Mouse (Mus musculus) urinary bladder, postnatal 14 days (tissue): ENCODE measurements around the gene Rpp25l.

Experiments
- DNase-seq: peaks from one replicate; pipeline ENCODE4 v3.0.0; 2021; ENCODE audit warnings: low spot score

The Rpp25l gene

DNA sequence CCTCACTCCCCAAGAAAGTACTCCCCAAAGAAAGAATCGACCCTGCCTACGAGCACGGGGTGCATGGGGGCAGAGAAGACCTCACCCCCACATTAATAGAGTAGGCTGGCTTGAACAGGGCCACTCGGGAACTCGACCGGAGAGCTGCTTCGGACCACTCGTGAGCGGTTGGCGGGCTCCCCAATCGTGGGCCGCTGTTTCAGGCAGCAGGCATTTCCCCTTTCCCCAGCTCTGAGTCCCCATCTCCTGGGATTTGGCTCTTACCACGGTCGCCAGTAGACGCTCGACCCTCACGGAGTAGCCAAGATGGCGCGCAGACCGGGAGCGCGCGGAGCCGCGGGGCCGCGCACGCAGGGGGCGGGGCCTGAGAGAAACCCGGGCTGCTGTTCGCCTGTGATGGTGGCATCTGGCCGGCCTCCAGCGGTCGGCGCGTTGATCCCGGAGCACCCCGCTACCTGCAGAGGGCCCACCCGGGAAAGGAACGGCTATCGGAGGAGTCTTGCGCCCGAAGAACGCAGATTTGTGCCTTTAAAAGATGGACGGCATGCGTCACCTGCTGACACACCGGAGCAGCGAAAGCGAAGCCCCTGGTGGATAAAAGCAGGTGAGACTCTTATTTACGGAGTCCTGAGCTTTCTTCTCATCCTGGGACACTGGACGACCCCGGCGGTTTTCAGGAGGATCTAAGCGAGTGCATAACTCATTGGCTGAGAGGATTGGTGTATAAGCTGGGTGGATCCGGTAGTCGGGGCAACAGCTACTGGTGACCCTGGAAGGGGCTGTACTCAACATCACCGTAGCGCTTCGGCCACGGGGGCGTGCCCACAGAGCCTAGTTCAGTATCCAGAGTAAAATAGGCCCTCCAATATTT, at the start of gene Rpp25l:
Gene Rpp25l (minus strand): TSS at position 338 of the 871 bp plus-strand sequence.
- DNase-seq, result peak; percentile 80

DNA sequence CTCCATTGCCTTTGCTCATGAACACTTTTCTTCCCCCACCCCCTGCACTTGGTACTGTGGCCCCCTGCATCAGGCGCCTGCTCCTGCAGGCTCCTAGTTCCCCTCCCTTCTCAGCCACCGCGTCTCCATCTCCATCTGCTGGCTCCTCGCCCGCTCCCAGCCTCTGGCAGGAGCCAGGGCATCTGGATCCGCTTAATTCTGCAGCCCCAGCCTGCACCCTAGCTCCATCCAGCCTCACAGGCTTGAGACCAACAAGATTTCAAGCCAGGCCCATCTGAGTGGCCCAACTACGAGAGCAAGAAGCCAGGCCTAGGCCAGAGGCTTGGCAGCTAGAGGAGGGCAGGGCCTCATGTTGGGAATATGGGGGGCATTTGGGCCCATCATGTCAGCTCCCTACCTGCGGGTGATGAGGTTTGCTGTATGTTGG, 49.4 kb upstream of the Rpp25l start:
- peak; percentile 61 for DNase-seq

GRCm38 (mm10) chr4:41762099-41762687, 48.9 kb upstream of the Rpp25l start:
- DNase-seq, result no peak

- DNase-seq, result no peak
Measured at GRCm38 (mm10) chr4:41761680-41762079, 48.3 kb upstream of the Rpp25l start.

DNA sequence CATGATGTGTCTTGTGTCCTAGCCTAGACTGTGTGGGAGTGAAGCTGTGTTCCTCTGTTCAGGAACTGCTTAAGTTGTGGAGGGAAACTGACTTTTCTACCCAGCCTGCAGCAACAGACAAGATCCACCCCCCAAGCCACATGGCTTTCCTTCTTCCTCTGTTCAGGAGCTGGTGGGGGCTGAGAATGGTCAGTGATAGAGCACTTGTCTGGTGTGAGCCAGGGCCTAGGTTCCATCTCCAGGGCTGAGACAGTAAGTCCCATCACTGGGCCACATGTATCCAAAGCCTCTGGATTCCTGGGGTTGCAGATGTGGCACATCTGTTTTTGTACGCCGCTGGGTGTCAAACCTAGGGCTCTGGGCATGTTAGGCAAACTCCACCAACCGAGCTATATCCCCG, 47.6 kb upstream of the Rpp25l start:
- DNase-seq, result no peak

- peak; percentile 92 for DNase-seq
Measured at GRCm38 (mm10) chr4:41760288-41760721, 47.0 kb upstream of the Rpp25l start.

GRCm38 (mm10) chr4:41759656-41760287, 46.4 kb upstream of the Rpp25l start:
- no peak for DNase-seq

DNA sequence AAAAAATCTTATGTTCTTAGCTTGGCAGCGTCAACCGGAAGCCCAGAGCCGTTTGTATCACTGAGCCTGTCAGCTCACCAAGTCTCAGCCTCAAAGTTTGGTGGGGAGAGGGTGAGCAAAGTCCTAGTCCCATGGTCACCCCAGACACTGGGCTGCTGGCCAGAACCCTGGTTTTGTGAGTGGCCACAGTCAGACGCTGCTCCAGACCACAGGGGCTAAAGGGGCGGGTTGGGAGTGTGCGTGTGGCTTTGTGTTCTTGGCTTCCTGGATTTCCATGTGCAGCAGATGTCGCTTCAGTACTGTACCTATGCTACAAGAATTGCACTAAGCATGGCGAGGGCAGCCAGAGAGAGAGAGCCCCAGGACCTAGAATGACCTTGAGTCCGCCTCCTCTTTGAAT, 45.9 kb upstream of the Rpp25l start:
- no peak for DNase-seq

GRCm38 (mm10) chr4:41758701-41759100, 45.4 kb upstream of the Rpp25l start:
- DNase-seq, result no peak

DNA sequence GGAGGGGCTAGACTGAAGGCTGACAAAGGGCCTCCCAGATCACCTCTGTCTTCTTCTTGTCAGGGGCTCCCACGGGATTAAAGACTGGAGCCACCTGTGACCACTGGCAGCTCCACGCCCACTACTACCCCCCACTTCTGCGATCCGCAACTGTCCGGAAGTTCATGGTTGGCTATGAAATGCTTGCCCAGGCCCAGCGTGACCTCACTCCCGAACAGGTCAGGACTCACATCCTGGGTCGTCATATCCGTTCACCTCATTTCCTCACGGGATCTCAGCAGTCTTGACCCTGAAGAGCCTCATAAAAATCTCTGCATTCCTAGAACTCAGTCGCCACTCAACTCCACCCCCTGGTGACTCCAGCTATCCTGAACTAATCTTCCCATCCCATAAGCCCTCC, 44.7 kb upstream of the Rpp25l start:
- DNase-seq, result no peak

DNA sequence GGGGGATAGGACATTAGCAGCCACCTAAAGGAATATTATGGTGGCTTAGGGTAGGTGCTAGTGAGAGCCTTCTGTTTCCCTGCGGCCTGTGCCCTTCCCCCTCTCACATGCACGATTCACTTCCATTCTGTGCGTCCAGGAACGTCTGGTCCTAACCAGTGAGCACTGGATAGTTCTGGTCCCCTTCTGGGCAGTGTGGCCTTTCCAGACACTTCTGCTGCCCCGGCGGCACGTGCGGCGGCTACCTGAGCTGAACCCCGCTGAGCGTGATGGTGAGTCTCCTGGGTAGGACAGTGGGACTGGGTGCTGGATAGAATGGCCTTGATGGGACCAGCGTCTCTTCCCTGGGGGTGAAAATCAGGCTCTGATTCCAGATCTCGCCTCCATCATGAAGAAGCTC, 44.0 kb upstream of the Rpp25l start:
- no peak for DNase-seq

- no peak for DNase-seq
Measured at GRCm38 (mm10) chr4:41756440-41756839, 43.1 kb upstream of the Rpp25l start.

- DNase-seq, result peak; percentile 86
Measured at GRCm38 (mm10) chr4:41755338-41756305, 42.3 kb upstream of the Rpp25l start, which contains the start of gene Sigmar1. Gene Sigmar1, minus strand, starts transcription at chr4:41756157.

DNA sequence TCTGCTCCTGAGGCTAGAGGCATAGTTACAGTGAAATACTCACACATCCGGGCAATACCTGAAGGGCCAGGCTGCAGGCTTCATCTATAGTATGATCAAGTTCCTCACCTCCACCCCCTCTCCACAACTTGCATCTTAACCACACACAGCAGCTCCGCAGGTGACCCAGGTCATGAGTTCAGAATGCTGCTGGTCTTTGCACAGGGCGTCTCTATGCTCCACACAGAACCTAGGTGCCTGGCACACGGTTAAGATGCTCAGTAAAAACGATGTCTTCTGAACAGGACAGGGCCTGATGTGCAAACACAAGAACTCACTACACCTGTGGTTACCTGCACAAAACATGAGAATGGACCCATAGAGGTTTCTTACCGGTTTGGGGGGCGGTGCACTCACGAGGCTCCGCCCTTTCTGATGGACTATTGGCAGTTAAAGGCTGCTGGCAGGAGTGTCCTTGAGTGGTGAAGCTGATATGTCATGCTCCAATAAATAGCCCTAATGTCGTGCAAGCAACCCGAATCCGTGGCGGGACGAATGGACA, 41.5 kb upstream of the Rpp25l start, which contains the start of gene Galt:
Gene Galt (plus strand): TSS at position 432 of the 541 bp plus-strand sequence.
- peak; percentile 67 for DNase-seq

DNA sequence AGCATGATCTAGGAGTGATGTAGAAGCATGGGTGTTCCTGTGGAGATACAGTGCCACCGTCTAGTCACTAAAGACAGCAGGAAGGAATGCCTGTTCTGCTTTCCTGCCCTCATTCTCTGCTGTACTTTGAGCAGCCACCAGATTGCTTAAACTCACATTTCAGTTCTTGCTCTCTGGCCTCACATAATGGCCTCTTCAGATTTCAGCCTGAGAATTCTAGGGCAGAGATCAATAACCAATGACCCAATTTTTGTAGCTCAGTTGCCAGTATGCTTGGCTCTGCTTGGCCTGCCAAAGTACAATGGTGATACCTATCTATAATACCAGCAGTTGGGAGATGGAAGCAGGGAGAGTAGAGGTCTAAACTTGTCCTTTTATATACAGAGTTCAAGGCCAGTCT, 31.7 kb upstream of the Rpp25l start:
- no peak for DNase-seq

GRCm38 (mm10) chr4:41744131-41744530, 30.8 kb upstream of the Rpp25l start:
- DNase-seq, result no peak

DNA sequence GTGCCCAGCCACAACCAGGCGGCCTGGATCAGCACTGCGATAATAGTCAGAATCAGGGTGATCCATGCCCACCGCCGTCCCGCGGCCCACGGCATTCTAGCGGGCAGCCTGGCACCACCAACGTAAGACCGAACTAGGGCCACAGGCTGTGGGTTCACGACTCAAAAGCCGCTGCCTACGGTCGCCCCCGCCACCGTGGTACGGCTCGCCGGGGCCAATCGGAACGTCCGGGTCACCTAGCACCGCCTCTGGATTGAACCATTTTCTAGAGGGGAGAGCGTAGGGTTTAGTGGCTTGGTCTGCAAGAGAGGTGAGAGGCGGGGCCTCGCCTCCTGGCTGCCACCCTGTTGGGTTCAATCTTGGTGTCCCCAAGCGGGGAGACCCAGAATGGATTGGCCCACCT, 27.8 kb upstream of the Rpp25l start:
- DNase-seq, result peak; percentile 92

GRCm38 (mm10) chr4:41740380-41741157, 27.2 kb upstream of the Rpp25l start:
- DNase-seq, result no peak

- DNase-seq, result no peak
Measured at GRCm38 (mm10) chr4:41739260-41739659, 25.9 kb upstream of the Rpp25l start.

- DNase-seq, result no peak
Measured at GRCm38 (mm10) chr4:41738256-41738603, 24.9 kb upstream of the Rpp25l start.
